Mouse (Mus musculus) G1E (cell line): ENCODE data around the gene Gm11077.

Experiments
- CTCF ChIP-seq: IDR thresholded peaks from 2 replicates; pipeline ENCODE4 v1.5.1; 2012; ENCODE audit warnings: low read depth, low read length, inconsistent platforms, mixed read lengths
- GATA1 ChIP-seq: IDR thresholded peaks from 2 replicates; pipeline ENCODE4 v1.6.1; 2012; ENCODE audit warnings: borderline replicate concordance, low read length, inconsistent platforms, mixed read lengths
- GATA2 ChIP-seq: IDR thresholded peaks from 2 replicates; pipeline ENCODE4 v1.6.1; 2012; ENCODE audit warnings: low read depth, low read length, inconsistent platforms, borderline replicate concordance
- POLR2AphosphoS5 ChIP-seq: IDR thresholded peaks from 2 replicates; pipeline ENCODE4 v1.6.1; 2012; ENCODE audit warnings: low read depth, low read length, inconsistent platforms; ENCODE audit not compliant: insufficient replicate concordance
- TAL1 ChIP-seq: conservative IDR thresholded peaks from 2 replicates; pipeline ENCODE4 v1.6.1; 2012; ENCODE audit warnings: low read depth, low read length, inconsistent platforms, mixed read lengths

GRCm38 (mm10) chr6:140747591-140747990, 18.5 kb downstream of the Gm11077 start:
- no peak for TF ChIP-seq CTCF
- no peak for TF ChIP-seq GATA1
- no peak for TF ChIP-seq TAL1
- TF ChIP-seq GATA2, result no peak
- TF ChIP-seq POLR2AphosphoS5, result no peak
